Mouse (Mus musculus): ENCODE data around the gene Hist1h2ad. TPM values are rescaled to one million over a fixed set of nuclear protein-coding genes. Genes with fewer than 3 reads are reported as not detected.
A peak's percentile ranks its signal among the peaks of the same experiment; 100 is the strongest.
"Not testable (repeated sequence)": the region's sequence is repeated elsewhere in the genome, so short reads cannot be mapped to it uniquely, and the experiment has no call there.

Hist1h2ad gene
- polyA plus RNA-seq (2015; fragmentation: Nextera tagmentation; extraction: Ambion mirVana), result 1.2 and 1.6 TPM in 2 replicates

- Histone ChIP-seq H3K27ac (peak within 1 kb of the TSS; percentile 97), H3K9ac (peak within 1 kb of the TSS; percentile 58), H3K4me3 (peak within 1 kb of the TSS; percentile 54), H3K4me1 (replicated peaks) (peaks cover 39% of the 10 kb centered on the region), H3K4me2 (peak within 1 kb of the TSS; percentile 73)
- peak; percentile 86 for ATAC-seq (replicated peaks; ENCODE audit: insufficient number of reproducible peaks, insufficient read depth, low FRiP score, low read depth)
- not testable (repeated sequence) for H3K9me3 ChIP-seq (replicated peaks); H3K27me3 ChIP-seq; H3K36me3 ChIP-seq
- under 1% methylated on average over 36 of the region's 42 CpGs for WGBS
Measured at GRCm38 (mm10) chr13:23573898-23574524, at the start of gene Hist1h2ad, which contains the start of gene Hist1h2bf. TSS of gene Hist1h2ad (plus strand) at chr13:23574381. TSS of gene Hist1h2bf (minus strand) at chr13:23574196.

- H3K4me1 ChIP-seq (replicated peaks), result peaks cover 22% of the 10 kb centered on the region
- H3K9ac ChIP-seq, result no peak overlapping the region
- WGBS, result 10% methylated on average over 5 of the region's 5 CpGs
- no peak for ATAC-seq (replicated peaks; ENCODE audit: insufficient number of reproducible peaks, insufficient read depth, low FRiP score, low read depth)
- no peak overlapping the region for H3K4me3 ChIP-seq
- H3K4me2 ChIP-seq, result peak overlapping the region; percentile 10; the same call in 1 of the 2 replicates
- no peaks in the 10 kb centered on the region for H3K9me3 ChIP-seq (replicated peaks)
- no peaks in the 10 kb centered on the region for H3K36me3 ChIP-seq
- no peaks in the 10 kb centered on the region for H3K27me3 ChIP-seq
- no peak overlapping the region for H3K27ac ChIP-seq
Measured at GRCm38 (mm10) chr13:23524654-23525053, 49.5 kb upstream of the Hist1h2ad start.

- H3K4me1 ChIP-seq (replicated peaks), result peaks cover 22% of the 10 kb centered on the region
- no peak overlapping the region for H3K27ac ChIP-seq
- 3% methylated on average over 10 of the region's 10 CpGs for WGBS
- H3K4me3 ChIP-seq, result peak overlapping the region; percentile 48
- no peaks in the 10 kb centered on the region for H3K27me3 ChIP-seq
- H3K9ac ChIP-seq, result peak overlapping the region; percentile 36; the same call in 1 of the 2 replicates
- H3K4me2 ChIP-seq, result peak overlapping the region; percentile 57
- no peak for ATAC-seq (replicated peaks; ENCODE audit: insufficient number of reproducible peaks, insufficient read depth, low FRiP score, low read depth)
- no peaks in the 10 kb centered on the region for H3K9me3 ChIP-seq (replicated peaks)
- H3K36me3 ChIP-seq, result no peaks in the 10 kb centered on the region
Measured at GRCm38 (mm10) chr13:23525901-23526300, 48.3 kb upstream of the Hist1h2ad start.

GRCm38 (mm10) chr13:23526312-23526711 is 47.9 kb upstream of the Hist1h2ad start:
- Histone ChIP-seq H3K4me3 (peak overlapping the region; percentile 48), H3K4me1 (replicated peaks) (peaks cover 22% of the 10 kb centered on the region), H3K27ac (peak overlapping the region; percentile 51), H3K9me3 (replicated peaks) (no peaks in the 10 kb centered on the region), H3K36me3 (no peaks in the 10 kb centered on the region), H3K9ac (peak overlapping the region; percentile 39), H3K4me2 (peak overlapping the region; percentile 57), H3K27me3 (no peaks in the 10 kb centered on the region)
- ATAC-seq (replicated peaks; ENCODE audit: insufficient number of reproducible peaks, insufficient read depth, low FRiP score, low read depth), result no peak; the same call in 1 of the 2 replicates
- under 1% methylated on average over 17 of the region's 17 CpGs for WGBS

GRCm38 (mm10) chr13:23529005-23529404 is 45.2 kb upstream of the Hist1h2ad start:
- Histone ChIP-seq H3K9me3 (replicated peaks) (no peaks in the 10 kb centered on the region), H3K9ac (no peak overlapping the region), H3K4me2 (peak overlapping the region; percentile 79), H3K4me1 (replicated peaks) (peaks cover 39% of the 10 kb centered on the region), H3K27me3 (no peaks in the 10 kb centered on the region), H3K36me3 (no peaks in the 10 kb centered on the region), H3K27ac (peak overlapping the region; percentile 92), H3K4me3 (no peak overlapping the region)
- ATAC-seq (replicated peaks; ENCODE audit: insufficient number of reproducible peaks, insufficient read depth, low FRiP score, low read depth), result no peak
- 80% methylated on average over 5 of the region's 5 CpGs for WGBS

GRCm38 (mm10) chr13:23529480-23530165 is 44.6 kb upstream of the Hist1h2ad start:
- Histone ChIP-seq H3K9me3 (replicated peaks) (no peaks in the 10 kb centered on the region), H3K4me1 (replicated peaks) (peaks cover 45% of the 10 kb centered on the region), H3K36me3 (no peaks in the 10 kb centered on the region), H3K27me3 (no peaks in the 10 kb centered on the region), H3K27ac (peak overlapping the region; percentile 92), H3K9ac (peak overlapping the region; percentile 59), H3K4me3 (peak overlapping the region; percentile 56), H3K4me2 (peak overlapping the region; percentile 79)
- no peak for ATAC-seq (replicated peaks; ENCODE audit: insufficient number of reproducible peaks, insufficient read depth, low FRiP score, low read depth)
- 18% methylated on average over 2 of the region's 2 CpGs for WGBS

GRCm38 (mm10) chr13:23530181-23530900 is 43.8 kb upstream of the Hist1h2ad start:
- under 1% methylated on average over 20 of the region's 20 CpGs for WGBS
- peak overlapping the region; percentile 59 for H3K9ac ChIP-seq
- peak overlapping the region; percentile 92 for H3K27ac ChIP-seq
- H3K4me3 ChIP-seq, result peak overlapping the region; percentile 56
- no peaks in the 10 kb centered on the region for H3K36me3 ChIP-seq
- no peaks in the 10 kb centered on the region for H3K27me3 ChIP-seq
- H3K4me1 ChIP-seq (replicated peaks), result peaks cover 44% of the 10 kb centered on the region
- no peaks in the 10 kb centered on the region for H3K9me3 ChIP-seq (replicated peaks)
- no peak for ATAC-seq (replicated peaks; ENCODE audit: insufficient number of reproducible peaks, insufficient read depth, low FRiP score, low read depth)
- H3K4me2 ChIP-seq, result peak overlapping the region; percentile 79

GRCm38 (mm10) chr13:23530901-23531875 is 43.0 kb upstream of the Hist1h2ad start, which contains the start of gene Hist1h4h:
TSS of gene Hist1h4h (plus strand) at chr13:23531050.
- Histone ChIP-seq H3K4me2 (peak within 1 kb of the TSS; percentile 79), H3K4me1 (replicated peaks) (peaks cover 42% of the 10 kb centered on the region), H3K9ac (peak within 1 kb of the TSS; percentile 59), H3K27ac (peak within 1 kb of the TSS; percentile 92), H3K4me3 (peak within 1 kb of the TSS; percentile 56), H3K36me3 (no peaks in the 10 kb centered on the region), H3K9me3 (replicated peaks) (no peaks in the 10 kb centered on the region), H3K27me3 (no peaks in the 10 kb centered on the region)
- under 1% methylated on average over 60 of the region's 70 CpGs for WGBS
- ATAC-seq (replicated peaks; ENCODE audit: insufficient number of reproducible peaks, insufficient read depth, low FRiP score, low read depth), result peak; percentile 84

- 23% methylated on average over 9 of the region's 9 CpGs for WGBS
- Histone ChIP-seq H3K4me2 (peak overlapping the region; percentile 79), H3K4me1 (replicated peaks) (peaks cover 44% of the 10 kb centered on the region), H3K27ac (peak overlapping the region; percentile 92), H3K4me3 (peak overlapping the region; percentile 56), H3K36me3 (no peaks in the 10 kb centered on the region), H3K9ac (peak overlapping the region; percentile 59; the same call in 1 of the 2 replicates), H3K27me3 (no peaks in the 10 kb centered on the region), H3K9me3 (replicated peaks) (no peaks in the 10 kb centered on the region)
- no peak for ATAC-seq (replicated peaks; ENCODE audit: insufficient number of reproducible peaks, insufficient read depth, low FRiP score, low read depth)
Measured at GRCm38 (mm10) chr13:23532262-23533075, 41.7 kb upstream of the Hist1h2ad start.

Data from heart, embryonic 15.5 days (tissue).